Mouse (Mus musculus) urinary bladder, postnatal 36 days (tissue): ENCODE data around the gene Olfr1205.

Experiments used
- DNase-seq, 2 experiments: peaks; one replicate each; pipeline ENCODE4 v3.0.0; 2022; ENCODE audit warnings: low spot score in 2 of 2, mixed read lengths in 1 of 2

Olfr1205 gene

DNA sequence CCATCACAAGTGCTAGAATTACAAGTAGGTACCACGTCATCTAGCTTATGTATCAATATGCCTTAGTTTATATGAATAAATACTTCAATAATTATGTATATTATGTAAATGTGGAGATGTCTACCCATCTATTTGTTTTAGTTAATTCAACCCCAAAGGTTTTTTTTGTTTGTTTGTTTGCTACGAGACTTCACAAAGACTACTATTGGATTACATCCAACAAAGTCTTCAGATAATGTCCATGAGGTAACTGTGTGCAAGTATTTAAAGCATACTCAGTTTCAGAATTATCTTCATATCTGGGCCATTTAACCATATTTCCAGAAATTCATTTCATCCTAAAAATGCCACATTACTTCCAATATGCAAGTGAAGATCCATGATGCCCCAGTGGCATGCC, at the start of gene Olfr1205:
Gene Olfr1205, plus strand, starts transcription at position 301 of the 400 bp plus-strand sequence.
- no peak for DNase-seq

DNA sequence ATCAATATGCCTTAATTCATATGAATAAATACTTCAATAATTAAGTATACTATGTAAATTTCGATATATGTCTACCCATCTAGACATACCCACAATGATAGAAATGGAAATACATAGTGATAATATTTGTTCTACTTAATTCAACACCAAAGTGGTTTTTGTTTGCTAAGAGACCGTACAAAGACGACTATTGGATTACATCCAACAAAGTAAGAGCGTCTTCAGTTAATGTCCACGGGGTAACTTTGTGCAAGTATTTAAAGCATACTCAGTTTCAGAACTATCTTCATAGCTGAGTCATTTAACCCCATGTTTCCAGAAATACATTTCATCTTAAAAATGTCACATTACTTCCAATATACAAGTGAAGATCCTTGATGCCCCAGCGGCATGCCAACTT, 36.8 kb upstream of the Olfr1205 start, which contains the start of gene Olfr1201:
Gene Olfr1201, plus strand, starts transcription at position 301 of the 400 bp plus-strand sequence.
- DNase-seq = no peak

DNA sequence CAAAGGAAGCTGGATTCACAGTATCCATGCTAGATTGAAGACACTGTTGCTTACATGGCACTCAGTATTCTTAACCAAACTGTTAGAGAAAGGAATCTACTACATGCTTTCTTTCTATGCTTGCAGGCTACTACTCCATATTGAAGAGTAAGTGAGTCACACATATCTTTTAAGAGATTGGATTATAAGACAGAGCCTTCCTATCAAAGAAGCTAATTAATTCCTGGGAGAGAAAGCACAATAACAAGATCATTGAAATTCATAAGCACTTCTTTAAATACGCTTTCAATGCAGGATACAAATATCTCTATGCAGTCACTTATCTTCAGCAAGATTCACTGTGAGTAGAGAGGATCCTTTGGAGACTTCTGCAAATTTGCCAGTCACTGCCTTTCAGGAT, 15.3 kb upstream of the Olfr1205 start, which contains the start of gene Olfr1202:
Gene Olfr1202, plus strand, starts transcription at position 301 of the 400 bp plus-strand sequence.
- DNase-seq = no peak

DNA sequence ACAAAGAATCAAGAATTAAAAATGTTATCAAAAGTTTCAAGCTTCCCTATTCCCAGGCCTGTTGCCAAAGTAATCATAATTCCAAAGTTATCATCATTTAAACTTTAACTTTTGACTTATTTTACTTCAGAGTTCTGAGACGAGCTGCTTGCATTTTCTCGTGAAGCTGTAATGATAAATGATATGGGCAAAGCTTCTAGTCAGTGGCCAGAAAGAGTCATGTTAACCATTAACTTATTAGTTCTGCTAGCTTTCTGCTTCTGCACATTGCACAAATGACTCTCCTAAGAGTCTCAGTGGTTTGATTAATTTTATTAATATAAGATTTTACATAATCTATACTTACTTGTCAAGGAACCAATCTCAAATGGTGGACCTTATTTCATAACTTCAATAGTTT, 8.9 kb downstream of the Olfr1205 start:
- DNase-seq = no peak

DNA sequence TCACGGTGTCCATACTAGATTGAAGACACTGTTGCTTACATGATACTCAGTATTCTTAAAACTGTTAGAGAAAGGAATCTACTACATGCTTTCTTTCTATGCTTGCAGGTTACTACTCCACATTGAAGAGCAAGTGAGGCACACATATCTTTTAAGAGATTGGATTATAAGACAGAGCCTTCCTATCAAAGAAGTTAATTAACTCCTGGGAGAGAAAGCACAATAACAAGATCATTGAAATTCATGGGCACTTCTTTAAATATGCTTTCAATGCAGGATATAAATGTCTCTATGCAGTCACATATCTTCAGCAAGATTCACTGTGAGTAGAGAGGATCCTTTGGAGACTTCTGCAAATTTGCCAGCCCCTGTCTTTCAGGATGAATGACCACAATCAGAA, 19.5 kb downstream of the Olfr1205 start, which contains the start of gene Olfr1204:
Gene Olfr1204, plus strand, starts transcription at position 301 of the 400 bp plus-strand sequence.
- no peak for DNase-seq

DNA sequence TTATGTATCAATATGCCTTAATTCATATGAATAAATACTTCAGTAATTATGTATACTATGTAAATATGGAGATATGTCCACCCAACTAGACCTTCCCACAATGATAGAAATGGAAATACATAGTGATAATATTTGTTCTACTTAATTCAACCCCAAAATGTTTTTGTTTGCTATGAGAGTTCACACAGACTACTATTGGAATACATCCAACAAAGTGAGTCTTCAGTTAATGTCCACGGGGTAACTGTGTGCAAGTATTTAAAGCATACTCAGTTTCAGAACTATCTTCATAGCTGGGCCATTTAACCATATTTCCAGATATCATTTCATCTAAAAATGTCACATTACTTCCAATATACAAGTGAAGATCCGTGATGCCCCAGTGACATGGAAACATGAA, 33.4 kb downstream of the Olfr1205 start, which contains the start of gene Olfr1206:
Gene Olfr1206, plus strand, starts transcription at position 301 of the 400 bp plus-strand sequence.
- DNase-seq = no peak
